In genomic region chr2:173022813-173023212, GRCm38 (mm10) we compare ENCODE assay signal across 8 mouse cellular contexts. TPM values are rescaled to one million over a fixed set of nuclear protein-coding genes. Genes with fewer than 3 reads are reported as not detected.
DNase-seq lines count a peak whose midpoint lies in the region; ATAC-seq lines count a peak whose summit lies in the region.

No protein-coding gene starts in this region.

- H3K4me1 ChIP-seq in lung, embryonic 16.5 days (replicated peaks; ENCODE audit: control insufficient read depth, insufficient read depth, low read length), result peaks cover 61% of the 10 kb centered on the region
- H3K4me1 ChIP-seq in forebrain, embryonic 13.5 days, result peaks cover 66% of the 10 kb centered on the region
- peaks cover 66% of the 10 kb centered on the region for H3K4me1 ChIP-seq in intestine, embryonic 16.5 days (ENCODE audit: control insufficient read depth, insufficient read depth, low read length)
- H3K4me1 ChIP-seq in neural tube, embryonic 12.5 days, result peaks cover 62% of the 10 kb centered on the region

- peak overlapping the region; percentile 92 for H3K4me2 ChIP-seq in lung, embryonic 16.5 days (ENCODE audit: low read depth, low read length)
- H3K4me2 ChIP-seq in forebrain, embryonic 13.5 days, result peak overlapping the region; percentile 90
- peak overlapping the region; percentile 86 for H3K4me2 ChIP-seq in intestine, embryonic 16.5 days (ENCODE audit: low read depth, low read length)
- peak overlapping the region; percentile 94 for H3K4me2 ChIP-seq in neural tube, embryonic 12.5 days (replicated peaks)

- no peaks in the 10 kb centered on the region for H3K9me3 ChIP-seq in lung, embryonic 16.5 days (ENCODE audit: control insufficient read depth, low read length)
- no peaks in the 10 kb centered on the region for H3K9me3 ChIP-seq in forebrain, embryonic 13.5 days (replicated peaks)
- no peaks in the 10 kb centered on the region for H3K9me3 ChIP-seq in intestine, embryonic 16.5 days (ENCODE audit: control insufficient read depth, low read length)
- no peaks in the 10 kb centered on the region for H3K9me3 ChIP-seq in neural tube, embryonic 12.5 days

- WGBS in lung, embryonic 16.5 days, result 36% methylated on average over 10 of the region's 10 CpGs
- WGBS in forebrain, embryonic 13.5 days, result 12% methylated on average over 10 of the region's 10 CpGs
- 28% methylated on average over 10 of the region's 10 CpGs for WGBS in intestine, embryonic 16.5 days
- WGBS in neural tube, embryonic 12.5 days, result 20% methylated on average over 10 of the region's 10 CpGs

- H3K36me3 ChIP-seq in lung, embryonic 16.5 days (ENCODE audit: control insufficient read depth, insufficient read depth, low read length), result no peaks in the 10 kb centered on the region
- peaks cover 27% of the 10 kb centered on the region for H3K36me3 ChIP-seq in forebrain, embryonic 13.5 days (ENCODE audit: poor library complexity, severe bottlenecking)
- H3K36me3 ChIP-seq in intestine, embryonic 16.5 days (ENCODE audit: control insufficient read depth, insufficient read depth, low read length), result 0 out of 2 replicates have a peak, but pooled peaks cover 3% of the 10 kb centered on the region
- H3K36me3 ChIP-seq in neural tube, embryonic 12.5 days, result peaks cover 20% of the 10 kb centered on the region

- no peak overlapping the region for H3K27ac ChIP-seq in lung, embryonic 16.5 days (ENCODE audit: low read length)
- H3K27ac ChIP-seq in forebrain, embryonic 13.5 days, result no peak overlapping the region
- H3K27ac ChIP-seq in intestine, embryonic 16.5 days (ENCODE audit: low read length), result peak overlapping the region; percentile 50
- no peak overlapping the region for H3K27ac ChIP-seq in neural tube, embryonic 12.5 days

- peaks cover 3% of the 10 kb centered on the region for H3K27me3 ChIP-seq in lung, embryonic 16.5 days (ENCODE audit: control insufficient read depth, insufficient read depth, low read depth, low read length)
- H3K27me3 ChIP-seq in forebrain, embryonic 13.5 days, result peaks cover 23% of the 10 kb centered on the region
- no peaks in the 10 kb centered on the region for H3K27me3 ChIP-seq in intestine, embryonic 16.5 days (replicated peaks; ENCODE audit: control insufficient read depth, insufficient read depth, low read length)
- H3K27me3 ChIP-seq in neural tube, embryonic 12.5 days (replicated peaks), result peaks cover 19% of the 10 kb centered on the region

- ATAC-seq in lung, embryonic 16.5 days (ENCODE audit: low read depth), result no peak
- ATAC-seq in forebrain, embryonic 13.5 days, result no peak
- no peak for ATAC-seq in intestine, embryonic 16.5 days
- no peak for ATAC-seq in neural tube, embryonic 12.5 days (ENCODE audit: low FRiP score, low read depth)
- no peak for ATAC-seq in granulocyte monocyte progenitor cell, adult 5-6 weeks (replicated peaks; ENCODE audit: poor library complexity, severe bottlenecking)

- H3K9ac ChIP-seq in lung, embryonic 16.5 days (ENCODE audit: low read length), result peak overlapping the region; percentile 77
- H3K9ac ChIP-seq in forebrain, embryonic 13.5 days, result peak overlapping the region; percentile 89
- peak overlapping the region; percentile 81 for H3K9ac ChIP-seq in intestine, embryonic 16.5 days (ENCODE audit: low read depth, low read length)
- H3K9ac ChIP-seq in neural tube, embryonic 12.5 days, result peak overlapping the region; percentile 80

- DNase-seq in lung, postnatal 10 days, result no peak
- no peak for DNase-seq in left cerebral cortex, postnatal 36 days (ENCODE audit: low spot score in 2 of 2)
- DNase-seq in right cerebral cortex, postnatal 14 days, result no peak

- intact Hi-C loops in left cerebral cortex, postnatal 36 days (cut with DNase I), result loop anchor here (10.0 kb wide), 1 partner anchor 62 kb away; no protein-coding TSS in a partner anchor

- peak overlapping the region; percentile 73 for H3K4me3 ChIP-seq in lung, embryonic 16.5 days (ENCODE audit: low read length)
- H3K4me3 ChIP-seq in forebrain, embryonic 13.5 days, result peak overlapping the region; percentile 85
- H3K4me3 ChIP-seq in intestine, embryonic 16.5 days (ENCODE audit: low read length), result peak overlapping the region; percentile 73
- H3K4me3 ChIP-seq in neural tube, embryonic 12.5 days, result peak overlapping the region; percentile 79

RNA-seq across cellular contexts. Expression of gene Rbm38, which starts 2.5 kb away (rescaled TPM):
- polyA plus RNA-seq in lung, embryonic 16.5 days (2015; fragmentation: Nextera tagmentation; extraction: Ambion mirVana), result 30.8 and 34.3 TPM in 2 replicates
- 40.0 and 47.6 TPM in 2 replicates for polyA plus RNA-seq in forebrain, embryonic 13.5 days (2015; fragmentation: Nextera tagmentation; extraction: Ambion mirVana)
- 62.6 and 64.6 TPM in 2 replicates for polyA plus RNA-seq in intestine, embryonic 16.5 days (2015; fragmentation: Nextera tagmentation; extraction: Ambion mirVana)
- 48.2 and 52.0 TPM in 2 replicates for polyA plus RNA-seq in neural tube, embryonic 12.5 days (2016; fragmentation: Nextera tagmentation; extraction: Ambion mirVana)
- 1 to 10 TPM; 3.0 to 3.6 TPM for total RNA-seq in left cerebral cortex, postnatal 36 days (2021)
- total RNA-seq in granulocyte monocyte progenitor cell, adult 5-6 weeks (2014; fragmentation: Nextera tagmentation), result 127 and 197 TPM in 2 replicates
- total RNA-seq in granulocyte monocyte progenitor cell, adult 5-6 weeks (2017), result 38.8 and 60.4 TPM in 2 replicates

RNA-seq across cellular contexts. Expression of gene Rae1, which starts 22.9 kb away (rescaled TPM):
- 104 and 109 TPM in 2 replicates for polyA plus RNA-seq in lung, embryonic 16.5 days (2015; fragmentation: Nextera tagmentation; extraction: Ambion mirVana)
- 146 and 148 TPM in 2 replicates for polyA plus RNA-seq in forebrain, embryonic 13.5 days (2015; fragmentation: Nextera tagmentation; extraction: Ambion mirVana)
- polyA plus RNA-seq in intestine, embryonic 16.5 days (2015; fragmentation: Nextera tagmentation; extraction: Ambion mirVana), result 110 and 117 TPM in 2 replicates
- 120 and 123 TPM in 2 replicates for polyA plus RNA-seq in neural tube, embryonic 12.5 days (2016; fragmentation: Nextera tagmentation; extraction: Ambion mirVana)
- total RNA-seq in left cerebral cortex, postnatal 36 days (2021), result 10 to 100 TPM; 57.9 to 58.8 TPM
- total RNA-seq in granulocyte monocyte progenitor cell, adult 5-6 weeks (2014; fragmentation: Nextera tagmentation), result 95.2 and 147 TPM in 2 replicates
- total RNA-seq in granulocyte monocyte progenitor cell, adult 5-6 weeks (2017), result 71.2 and 75.6 TPM in 2 replicates

RNA-seq across cellular contexts. Expression of gene Spo11, which starts 45.3 kb away (rescaled TPM):
- 0.21 and 0.30 TPM in 2 replicates for polyA plus RNA-seq in lung, embryonic 16.5 days (2015; fragmentation: Nextera tagmentation; extraction: Ambion mirVana)
- polyA plus RNA-seq in forebrain, embryonic 13.5 days (2015; fragmentation: Nextera tagmentation; extraction: Ambion mirVana), result 0.13 and 0.45 TPM in 2 replicates
- 0.04 and 0.11 TPM in 2 replicates for polyA plus RNA-seq in intestine, embryonic 16.5 days (2015; fragmentation: Nextera tagmentation; extraction: Ambion mirVana)
- polyA plus RNA-seq in neural tube, embryonic 12.5 days (2016; fragmentation: Nextera tagmentation; extraction: Ambion mirVana), result 0.22 and 0.27 TPM in 2 replicates
- total RNA-seq in left cerebral cortex, postnatal 36 days (2021), result under 1 TPM; 0.17 to 0.70 TPM
- total RNA-seq in granulocyte monocyte progenitor cell, adult 5-6 weeks (2014; fragmentation: Nextera tagmentation), result not detected in 2 replicates
- not detected in 2 replicates for total RNA-seq in granulocyte monocyte progenitor cell, adult 5-6 weeks (2017)
